Mouse (Mus musculus) embryonic facial prominence, embryonic 13.5 days (tissue): ENCODE measurements around the gene Nrxn1. TPM values are rescaled to one million over a fixed set of nuclear protein-coding genes. Genes with fewer than 3 reads are reported as not detected.

Experiments used
- ATAC-seq: fragments of 200-750 bp; cut with Nextera tagmentation; 2 replicates; pipeline ENCODE4 v1.8.0; 2017; ENCODE audit warnings: low read depth; ENCODE audit not compliant: insufficient number of reproducible peaks, insufficient read depth, low FRiP score, low TSS enrichment
- H3K27ac ChIP-seq: fragments of 300-500 bp; sonication (generic); 2 replicates; pipeline ENCODE4 v1.5.1; 2015; ENCODE audit warnings: moderate library complexity, mild to moderate bottlenecking, inconsistent platforms
- H3K27me3 ChIP-seq: fragments of 300-500 bp; sonication (generic); 2 replicates; pipeline ENCODE4 v1.6.1; 2015; ENCODE audit warnings: mild to moderate bottlenecking, inconsistent platforms
- H3K36me3 ChIP-seq: fragments of 300-500 bp; sonication (generic); 2 replicates; pipeline ENCODE4 v1.6.1; 2015; ENCODE audit warnings: mild to moderate bottlenecking, inconsistent platforms
- H3K4me1 ChIP-seq: fragments of 300-500 bp; sonication (generic); 2 replicates; pipeline ENCODE4 v1.6.1; 2015; ENCODE audit warnings: inconsistent platforms
- H3K4me2 ChIP-seq: fragments of 300-500 bp; sonication (generic); 2 replicates; pipeline ENCODE4 v1.6.1; 2015; ENCODE audit warnings: moderate library complexity, mild to moderate bottlenecking, inconsistent platforms
- H3K4me3 ChIP-seq: fragments of 300-500 bp; sonication (generic); 2 replicates; pipeline ENCODE4 v1.5.1; 2015; ENCODE audit warnings: mild to moderate bottlenecking, inconsistent platforms
- H3K9ac ChIP-seq: fragments of 300-500 bp; sonication (generic); 2 replicates; pipeline ENCODE4 v1.6.1; 2015; ENCODE audit warnings: mild to moderate bottlenecking, inconsistent platforms
- H3K9me3 ChIP-seq: fragments of 300-500 bp; sonication (generic); 2 replicates; pipeline ENCODE4 v1.6.1; 2016; ENCODE audit warnings: inconsistent platforms
- WGBS: fragments of 180-500 bp; shearing (Covaris S2); methylation state at CpG from one replicate; pipeline ENCODE4 v1.1.7; 2015; ENCODE audit warnings: mixed read lengths; 5-methylcytosine and 5-hydroxymethylcytosine counted together
- microRNA-seq: library from miRNA; unstranded; fragments of <30 nt; microRNA quantifications from one replicate; pipeline ENCODE4, GENCODE M21; 2016
- polyA plus RNA-seq: library from polyadenylated mRNA; unstranded; fragments of >200 nt; fragmentation: Nextera tagmentation; extraction: Ambion mirVana; gene quantifications from 2 replicates; pipeline ENCODE4 v1.2.1, GENCODE M21; 2015

Nrxn1 gene
- polyA plus RNA-seq, 1 experiment from 2014 or later = 10.3 TPM

GRCm38 (mm10) chr17:90007438-90008109 lies 1085.3 kb downstream of the Nrxn1 start:
- H3K27ac ChIP-seq = no peak overlapping the region
- no peaks in the 10 kb centered on the region for H3K27me3 ChIP-seq
- no peaks in the 10 kb centered on the region for H3K36me3 ChIP-seq
- H3K4me1 ChIP-seq = no peaks in the 10 kb centered on the region
- 57% methylated on average over 5 of the region's 5 CpGs for WGBS
- no peak overlapping the region for H3K4me2 ChIP-seq
- H3K9ac ChIP-seq = no peak overlapping the region
- no peak for ATAC-seq
- no peak overlapping the region for H3K4me3 ChIP-seq
- H3K9me3 ChIP-seq = no peaks in the 10 kb centered on the region

- ATAC-seq = no peak
- Histone ChIP-seq H3K27me3 (no peaks in the 10 kb centered on the region), H3K4me2 (no peak overlapping the region), H3K9me3 (no peaks in the 10 kb centered on the region), H3K4me3 (no peak overlapping the region), H3K9ac (no peak overlapping the region), H3K4me1 (no peaks in the 10 kb centered on the region), H3K27ac (no peak overlapping the region), H3K36me3 (no peaks in the 10 kb centered on the region)
- 86% methylated on average over 4 of the region's 4 CpGs for WGBS
Observed at GRCm38 (mm10) chr17:89990651-89991050, 1102.2 kb downstream of the Nrxn1 start.

Small RNA genes within 50 kb of the gene (microRNA-seq; reads per million reads assigned to microRNA genes)
- gene Gm24510 = not detected
- not detected for gene Gm27475
- gene Gm47307 = not detected
